Mouse (Mus musculus): ENCODE measurements around the gene Lrrc8a.

Lrrc8a gene

DNA sequence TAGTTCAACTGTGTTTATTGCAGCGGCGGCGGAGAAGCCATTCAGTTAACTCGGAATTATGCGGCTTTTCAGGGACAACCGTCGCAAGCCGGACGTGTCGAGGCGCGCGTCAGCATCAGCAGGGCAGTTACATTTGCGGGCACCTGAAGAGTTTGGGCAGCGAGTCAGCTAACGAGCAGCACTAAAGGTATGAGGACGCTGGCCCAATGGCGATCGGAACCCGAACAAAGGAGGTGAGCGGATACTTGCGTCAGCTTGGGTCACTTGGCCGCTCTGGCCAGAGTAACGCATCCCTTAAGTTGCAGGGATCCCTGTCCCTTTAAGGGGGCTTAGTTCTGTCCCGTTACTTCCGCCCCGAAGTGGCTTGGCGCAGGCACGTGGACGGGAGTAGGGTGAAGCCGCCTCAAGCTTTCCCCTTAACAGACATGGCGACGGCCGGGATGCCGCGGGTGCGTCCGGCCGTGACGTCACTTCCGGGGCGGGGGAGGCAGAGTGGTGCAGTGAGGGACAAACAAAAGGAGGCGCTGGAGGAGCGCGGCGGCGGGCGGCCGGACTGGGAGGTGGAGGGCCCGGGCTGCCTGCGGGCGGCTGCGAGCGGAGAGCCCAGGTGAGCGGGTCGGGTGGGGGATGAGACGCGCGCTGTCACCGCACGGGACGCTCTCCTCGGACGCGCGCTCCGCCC lies at the start of gene Lrrc8a:
Gene Lrrc8a, plus strand, starts transcription at position 517 of the 682 bp plus-strand sequence.
- in situ Hi-C loops (cut with MboI, MseI): no loop called here

DNA sequence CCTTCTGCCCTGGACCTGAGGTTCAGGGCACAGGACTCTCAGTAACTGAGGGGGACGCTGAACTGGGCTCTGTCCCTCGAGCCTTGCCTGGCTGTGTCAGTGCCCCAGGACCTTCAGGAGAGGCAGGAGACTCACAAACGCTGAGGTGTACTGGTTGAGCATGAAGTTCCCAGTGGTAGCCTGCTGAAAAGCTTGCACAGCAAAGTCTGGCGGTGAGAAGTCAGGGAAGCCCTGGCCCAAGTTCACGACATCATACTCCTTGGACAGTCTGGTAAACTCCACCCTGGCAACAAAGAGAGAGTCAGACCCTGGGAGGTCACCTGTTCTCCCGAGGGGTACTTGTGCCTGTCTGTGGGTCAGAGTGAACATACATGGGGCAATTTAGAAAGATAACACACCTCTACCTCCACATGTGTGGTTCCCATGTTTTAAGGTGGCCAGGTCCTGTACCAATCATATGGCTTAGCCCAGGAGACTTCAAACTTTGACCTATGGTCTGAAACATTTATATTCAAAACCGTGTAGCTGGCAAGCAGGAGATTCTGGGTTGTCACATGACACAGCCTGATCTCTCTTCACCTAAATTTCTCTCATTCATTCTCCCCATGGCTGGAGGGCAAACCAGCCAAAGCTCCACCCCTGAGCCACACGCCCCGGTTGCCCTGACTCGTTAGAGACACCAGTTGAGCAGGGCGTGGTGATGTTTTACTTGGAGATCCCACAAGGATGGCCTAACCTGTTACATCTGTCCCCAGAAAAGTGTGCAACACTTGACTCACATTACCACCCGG lies 45.5 kb upstream of the Lrrc8a start:
- in situ Hi-C loops (cut with MboI, MseI): loop anchor here in 1 of 2 experiments (5.0 kb wide), 1 partner anchor 55 kb away; no protein-coding TSS in a partner anchor

DNA sequence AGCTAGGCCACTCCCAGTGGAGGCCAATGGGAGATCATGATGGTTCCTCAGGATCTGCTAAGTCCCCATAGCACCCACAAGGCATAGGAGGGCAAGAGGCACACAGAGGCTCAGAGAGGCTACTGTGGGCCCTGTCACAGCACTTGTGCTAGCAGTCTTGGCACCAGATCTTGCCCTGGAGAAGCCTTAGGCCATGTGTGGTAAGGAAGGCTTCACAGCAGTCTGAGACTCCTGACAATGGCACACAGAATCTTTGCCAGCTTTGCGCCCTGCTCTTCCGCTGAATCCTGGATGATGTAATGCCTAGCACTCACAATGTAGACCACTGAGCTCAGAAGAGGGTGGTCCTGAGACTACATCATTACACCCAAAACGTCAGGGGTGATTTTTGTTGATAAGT lies 42.9 kb upstream of the Lrrc8a start:
- in situ Hi-C loops (cut with MboI, MseI): loop anchor here in 1 of 2 experiments (5.0 kb wide), 1 partner anchor 53 kb away; no protein-coding TSS in a partner anchor

DNA sequence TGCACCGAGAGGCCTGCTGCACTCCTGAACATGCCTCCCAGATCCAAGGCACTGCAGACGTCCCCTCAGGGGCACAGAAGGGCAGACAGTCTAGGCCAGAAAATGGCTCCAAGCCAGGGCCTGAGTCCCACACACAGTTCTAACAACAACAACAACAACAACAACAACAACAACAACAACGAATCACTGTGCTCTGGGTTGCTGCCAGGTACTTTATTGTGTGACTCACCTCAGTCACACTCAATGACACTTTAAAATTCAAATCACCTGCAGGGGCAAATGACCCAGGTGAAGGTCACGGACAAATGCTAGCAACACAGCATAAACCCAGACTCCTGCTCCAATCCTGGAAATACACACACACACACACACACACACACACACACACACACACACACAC lies 39.5 kb upstream of the Lrrc8a start:
- in situ Hi-C loops (cut with MboI, MseI): no loop called here

DNA sequence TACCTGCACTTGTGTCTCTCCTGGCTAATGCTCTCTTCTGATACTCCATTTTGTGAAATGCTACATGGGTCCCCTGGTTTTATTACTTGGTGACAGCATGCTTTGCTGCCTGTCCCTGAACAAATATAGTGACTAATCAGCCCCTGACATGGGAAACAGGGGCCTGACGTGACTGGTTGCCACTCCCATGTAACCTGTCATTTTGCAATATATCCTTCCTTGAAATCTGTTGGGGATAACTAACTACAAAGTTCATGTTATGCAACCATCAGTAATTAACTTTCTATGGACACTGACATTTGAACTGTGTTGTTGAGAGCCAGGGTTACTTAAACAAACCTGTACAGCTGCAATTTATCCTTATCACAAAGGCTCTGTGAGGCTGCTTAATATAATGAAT lies 37.5 kb upstream of the Lrrc8a start:
- in situ Hi-C loops (cut with MboI, MseI): no loop called here

DNA sequence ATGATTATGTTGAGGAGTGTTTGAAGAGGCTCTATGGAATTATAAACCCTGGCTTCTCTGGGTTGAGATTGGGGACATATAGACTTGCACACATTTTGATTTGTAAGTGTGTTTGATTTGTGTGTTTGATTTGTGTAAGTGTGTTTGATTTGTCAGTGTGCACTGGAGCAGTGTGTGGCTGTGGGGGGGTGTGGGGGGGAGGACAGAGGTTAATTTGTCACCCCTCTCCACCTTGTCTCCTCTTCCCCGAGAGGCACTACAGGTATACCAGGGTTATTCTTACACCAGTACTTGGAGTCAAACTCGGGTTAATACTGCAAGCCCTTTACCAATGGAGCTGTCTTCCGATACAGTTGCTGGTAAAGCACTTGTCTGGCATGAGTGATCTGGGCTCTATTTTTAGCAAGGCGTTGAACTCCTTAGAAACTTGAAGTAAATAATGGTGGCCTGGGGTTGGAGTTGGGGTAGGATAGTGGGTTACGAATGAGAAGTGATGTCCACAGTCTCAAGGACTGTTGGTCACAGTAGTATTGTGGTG lies 37.1 kb upstream of the Lrrc8a start:
- in situ Hi-C loops (cut with MboI, MseI): no loop called here

DNA sequence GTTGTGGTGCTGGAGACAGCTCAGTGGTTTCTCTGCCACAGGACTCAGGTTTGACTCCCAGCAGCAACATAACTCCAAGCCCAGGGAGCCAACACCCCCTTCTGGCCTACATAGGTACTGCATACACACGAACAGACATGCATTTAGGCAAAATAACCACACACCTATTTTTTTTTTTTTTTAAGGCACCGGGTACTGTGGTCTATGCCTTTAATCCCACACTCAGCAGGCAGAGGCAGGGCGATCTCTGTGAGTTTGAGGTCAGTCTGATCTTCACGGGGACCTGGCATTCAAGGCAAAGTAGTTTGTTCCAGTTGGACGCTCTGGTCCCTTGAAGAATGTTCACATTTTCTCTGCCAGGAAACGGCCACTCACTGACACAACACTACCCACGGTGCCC lies 34.1 kb upstream of the Lrrc8a start:
- in situ Hi-C loops (cut with MboI, MseI): no loop called here

DNA sequence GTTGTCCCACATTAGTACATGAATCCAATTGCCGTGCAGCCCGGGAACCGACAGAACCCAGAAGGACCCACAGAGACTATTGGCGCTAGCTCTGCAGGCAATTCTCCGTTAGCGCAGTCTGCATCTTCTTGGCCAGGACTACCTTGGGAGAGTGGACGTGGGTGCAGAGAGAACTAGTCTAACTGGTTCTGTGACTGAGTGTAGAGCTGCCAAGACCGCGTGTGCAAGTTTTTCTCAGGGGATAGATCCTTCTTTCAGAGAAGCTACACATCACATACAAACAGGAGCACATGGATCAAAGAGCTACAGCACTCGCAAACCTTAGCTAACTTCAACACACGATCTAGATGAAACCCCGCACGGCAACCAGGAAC lies 32.3 kb upstream of the Lrrc8a start:
- in situ Hi-C loops (cut with MboI, MseI): no loop called here

DNA sequence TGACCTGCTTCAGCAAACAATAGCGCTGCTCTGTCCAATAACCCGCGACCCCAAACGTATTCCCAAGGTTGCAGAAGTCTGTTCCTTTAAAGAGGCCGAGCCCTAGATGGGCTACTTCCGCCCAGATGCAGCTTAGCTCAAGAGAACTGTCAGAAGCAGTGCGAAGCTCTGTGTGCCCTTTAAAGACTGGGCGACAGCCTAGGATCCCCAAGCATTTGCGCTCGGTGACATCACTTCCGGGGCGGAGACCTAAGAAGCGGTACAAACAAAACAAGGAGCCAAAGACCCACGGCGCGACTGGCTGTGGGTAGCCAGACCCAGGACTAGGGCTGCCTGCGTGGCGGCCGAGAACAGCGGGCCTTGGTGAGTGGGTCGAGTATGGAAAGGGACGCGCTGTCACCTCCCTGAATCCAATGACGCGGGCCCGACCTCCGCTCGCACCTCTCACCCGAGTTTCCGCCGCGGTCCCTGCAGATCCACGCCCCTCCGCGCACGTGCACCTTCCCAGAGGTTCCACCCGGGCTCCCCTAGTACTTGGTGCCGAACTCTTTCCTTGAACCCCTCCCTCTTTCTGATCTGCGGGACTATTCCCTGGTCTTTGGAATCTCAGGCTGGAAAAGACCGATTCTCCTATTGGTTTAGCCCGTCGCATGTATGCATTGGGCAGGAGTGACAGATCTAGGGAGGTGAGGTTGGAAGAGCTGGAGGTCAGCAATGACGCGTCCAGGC lies 31.7 kb upstream of the Lrrc8a start, which contains the start of gene Kyat1:
Gene Kyat1, minus strand, starts transcription at position 219 of the 729 bp plus-strand sequence.
- in situ Hi-C loops (cut with MboI, MseI): no loop called here

DNA sequence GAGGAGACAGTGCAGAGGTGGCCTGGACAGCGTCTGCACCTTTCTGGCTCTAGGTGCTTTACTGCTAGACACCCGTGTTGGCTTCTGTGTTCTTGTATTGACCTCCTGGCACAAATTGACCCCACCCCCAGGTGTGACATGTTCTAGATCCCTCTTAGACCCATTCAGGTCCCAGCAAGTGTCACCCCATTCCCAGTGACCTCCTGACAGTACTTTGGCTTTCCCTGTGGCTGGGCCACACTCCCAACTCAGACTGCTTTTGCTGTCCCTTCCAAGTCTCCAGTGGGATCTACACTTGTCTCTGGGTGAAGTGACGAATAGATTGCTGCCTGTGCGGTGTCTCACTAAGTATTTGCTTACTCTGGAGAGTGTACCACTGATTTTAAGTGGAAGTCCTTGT lies 30.1 kb upstream of the Lrrc8a start:
- in situ Hi-C loops (cut with MboI, MseI): no loop called here

DNA sequence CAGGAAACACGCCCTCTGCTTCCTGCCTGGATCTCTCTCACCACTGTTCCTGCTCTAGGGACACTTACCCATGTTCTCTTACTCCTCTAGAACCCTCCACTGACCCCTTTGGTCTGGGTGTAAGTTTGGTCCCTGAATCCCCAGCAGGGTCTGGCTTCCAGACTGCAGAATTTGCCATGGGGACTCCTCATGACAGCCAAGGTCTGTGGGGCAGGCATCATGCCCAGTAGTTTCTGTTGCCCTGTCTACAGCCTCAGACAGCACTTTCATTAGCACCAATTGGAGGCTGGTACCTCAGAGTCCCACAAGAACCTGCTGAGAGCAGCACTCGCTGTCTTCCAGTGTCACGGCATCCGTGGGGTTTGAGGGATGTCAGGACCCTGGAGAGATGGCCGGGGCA lies 29.6 kb upstream of the Lrrc8a start:
- in situ Hi-C loops (cut with MboI, MseI): no loop called here

DNA sequence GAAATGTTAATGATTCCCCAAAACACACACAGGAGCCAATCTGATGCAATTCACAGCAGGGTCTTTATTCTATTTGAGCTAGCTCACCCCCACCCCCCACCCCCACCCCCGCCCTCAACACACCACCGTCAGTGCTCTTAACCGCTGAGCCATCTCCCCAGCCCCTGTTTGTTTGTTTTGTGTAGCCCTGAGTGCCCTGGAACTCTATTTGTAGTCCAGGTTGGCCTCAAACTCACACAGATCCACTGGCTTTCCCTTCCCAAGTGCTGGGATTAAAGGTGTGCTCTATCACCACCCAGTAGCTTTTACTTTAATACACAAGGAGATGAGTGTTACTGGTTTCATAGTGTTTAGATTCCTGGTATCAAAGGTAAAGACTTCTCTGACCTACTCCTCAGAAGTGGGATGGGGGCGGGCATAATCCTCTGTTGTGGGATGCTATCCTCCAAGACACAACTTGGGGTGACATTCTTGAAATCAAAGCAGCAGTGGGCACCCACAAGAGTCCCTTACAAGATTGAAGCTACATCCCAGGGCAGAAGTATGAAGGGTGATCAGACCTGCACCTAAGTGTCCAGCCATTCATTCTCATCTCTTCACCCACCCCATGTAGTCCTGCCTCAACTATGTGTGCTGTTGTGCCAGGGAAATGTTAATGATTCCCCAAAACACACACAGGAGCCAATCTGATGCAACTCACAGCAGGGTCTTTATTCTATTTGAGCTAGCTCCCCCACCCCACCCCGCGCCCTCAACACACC lies 25.9 kb upstream of the Lrrc8a start:
- in situ Hi-C loops (cut with MboI, MseI): no loop called here

DNA sequence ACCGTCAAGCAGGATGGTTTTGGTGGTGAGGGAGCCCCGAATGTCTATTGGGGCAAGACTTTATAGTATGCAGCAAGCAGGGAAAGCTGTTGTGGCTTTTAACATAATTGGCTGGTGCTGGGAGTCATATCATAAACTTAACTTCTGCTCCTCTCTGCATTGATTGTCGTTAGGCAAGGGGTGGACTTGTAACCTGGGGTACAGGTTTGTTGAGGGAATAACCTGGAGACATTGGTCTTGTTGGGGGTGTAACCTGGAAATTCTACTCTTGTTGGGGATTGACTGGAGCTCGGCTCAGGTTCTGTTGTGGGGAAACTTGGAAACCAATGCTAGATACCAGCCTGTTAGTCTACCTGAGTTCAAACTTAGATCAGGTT lies 25.4 kb upstream of the Lrrc8a start:
- in situ Hi-C loops (cut with MboI, MseI): no loop called here

DNA sequence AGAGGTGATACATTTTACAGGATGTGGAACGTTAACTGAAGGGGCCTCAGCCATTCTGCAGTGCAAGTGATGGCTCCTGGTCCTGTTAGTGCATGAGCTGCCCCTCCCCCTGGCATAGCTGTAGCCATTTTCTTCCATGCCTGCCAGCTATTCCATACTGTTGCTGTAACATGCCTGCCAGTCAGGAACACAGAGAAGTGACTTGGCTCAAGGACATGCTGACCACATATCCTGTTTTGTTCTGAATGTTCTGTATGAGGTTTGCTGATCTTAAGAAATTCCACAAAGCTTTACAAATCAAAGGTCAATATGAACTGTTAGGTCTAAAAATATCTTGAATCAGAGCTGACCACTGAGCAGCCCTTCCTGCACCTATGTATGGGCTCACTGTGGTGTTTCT lies 24.6 kb upstream of the Lrrc8a start:
- in situ Hi-C loops (cut with MboI, MseI): no loop called here

DNA sequence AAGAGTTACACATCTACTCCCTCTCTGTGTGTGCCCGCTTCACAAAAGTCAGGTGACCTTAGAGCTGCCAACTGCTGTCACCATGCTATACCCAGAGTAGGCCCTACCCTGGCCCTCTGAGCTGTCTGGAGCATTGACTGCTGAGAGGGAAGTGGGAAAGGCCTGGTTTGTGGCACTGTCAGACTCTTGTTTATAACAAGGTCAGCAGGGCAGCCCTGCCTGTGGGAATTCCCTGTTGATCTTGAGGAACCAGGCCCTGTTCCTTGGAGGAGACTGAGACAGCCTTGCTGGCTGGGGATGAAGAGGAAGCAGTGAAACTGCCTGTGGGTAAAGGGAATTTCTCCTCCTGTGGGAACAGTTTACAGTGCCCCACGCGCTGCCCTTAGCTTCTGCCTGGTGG lies 22.8 kb upstream of the Lrrc8a start:
- in situ Hi-C loops (cut with MboI, MseI): no loop called here

DNA sequence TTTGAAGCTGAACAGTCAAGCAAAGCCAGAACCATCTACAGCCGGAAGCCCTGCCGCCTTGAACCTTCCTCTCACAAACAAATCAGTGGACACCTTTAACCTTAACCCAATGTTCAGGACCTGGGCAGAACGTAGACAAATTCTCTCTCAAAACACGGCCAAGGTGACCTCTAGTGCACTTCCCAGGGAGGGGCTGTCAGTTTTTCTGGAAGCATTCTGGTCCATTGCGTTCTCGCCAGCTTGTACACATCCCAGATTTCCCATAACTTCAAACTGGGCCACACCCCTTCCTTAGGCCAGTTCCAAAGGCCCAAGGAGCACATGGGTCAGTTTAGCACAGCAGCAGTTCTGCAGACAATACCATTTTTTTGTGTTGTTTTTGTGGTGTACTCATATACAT lies 22.0 kb upstream of the Lrrc8a start:
- in situ Hi-C loops (cut with MboI, MseI): no loop called here

DNA sequence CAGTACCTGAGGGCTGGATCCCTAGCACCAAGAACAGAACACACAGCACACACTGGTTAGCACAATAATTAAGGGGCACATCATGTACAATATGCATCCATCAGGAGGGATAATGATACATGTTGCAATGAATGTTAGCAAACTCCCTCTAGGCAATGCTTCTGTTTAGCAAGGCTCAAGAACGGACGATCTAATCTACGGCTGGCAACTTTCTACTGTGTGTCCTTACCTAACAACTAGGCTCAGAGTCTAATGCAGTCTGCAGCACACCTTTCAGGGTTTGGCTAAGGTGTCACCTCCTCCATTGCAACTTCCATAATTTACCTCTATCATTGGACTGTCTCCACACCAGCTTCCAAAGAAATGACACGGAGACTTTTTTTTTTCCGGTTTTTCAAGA lies 21.2 kb upstream of the Lrrc8a start:
- in situ Hi-C loops (cut with MboI, MseI): no loop called here

DNA sequence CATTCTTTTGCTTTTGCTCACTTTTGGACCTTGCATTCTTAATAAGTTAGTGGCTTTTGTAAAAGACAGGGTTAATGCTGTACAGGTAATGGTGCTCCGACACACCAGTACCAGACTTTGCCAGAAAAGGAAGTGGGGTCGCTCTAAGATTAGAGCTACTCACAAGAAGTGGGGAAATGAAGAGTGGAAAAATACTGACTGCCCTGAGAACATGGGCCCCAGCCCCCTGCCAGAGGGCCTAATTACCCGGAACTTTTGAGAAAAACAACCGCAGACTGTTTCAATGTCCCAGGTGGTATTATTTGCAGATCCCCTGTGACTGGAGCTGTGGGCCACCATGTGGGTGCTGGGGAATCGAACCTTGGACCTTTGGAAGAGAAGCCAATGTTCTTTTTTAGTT lies 1.9 kb upstream of the Lrrc8a start:
- in situ Hi-C loops (cut with MboI, MseI): no loop called here

DNA sequence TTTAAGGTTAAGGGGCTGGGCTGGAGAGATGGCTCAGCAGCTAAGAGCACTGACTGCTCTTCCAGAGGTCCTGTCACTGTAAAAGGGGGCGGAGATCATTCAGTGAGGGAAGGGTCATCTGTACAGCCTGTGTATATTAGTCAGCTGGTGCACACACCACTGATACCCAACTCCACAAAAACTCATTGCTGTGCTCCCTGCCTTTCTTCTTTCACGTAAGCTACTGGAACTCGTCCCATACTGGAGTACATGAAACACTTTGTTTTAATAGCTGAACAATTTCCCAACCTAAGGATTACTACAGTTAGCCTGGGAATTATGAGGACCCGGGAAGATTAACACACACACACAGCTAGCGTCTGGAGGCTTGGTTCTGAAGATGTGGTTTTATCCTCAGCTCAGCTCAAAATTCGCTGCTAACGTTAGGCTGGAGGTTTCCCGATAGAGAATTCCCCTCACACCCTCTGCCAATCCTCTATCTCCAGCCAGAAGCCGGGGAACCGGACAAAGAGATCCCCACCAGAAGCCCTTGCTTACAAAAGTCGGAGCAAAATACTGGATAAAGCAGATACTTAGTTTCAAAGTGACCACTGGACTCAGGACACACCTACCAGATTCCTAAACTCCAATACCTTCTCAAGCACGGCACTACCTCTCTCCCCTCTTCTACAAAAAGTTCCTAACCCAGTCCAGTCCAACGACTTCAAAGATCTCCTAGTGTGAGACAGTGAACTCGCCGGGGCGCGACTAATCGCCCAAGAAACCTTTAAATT lies 903 bp upstream of the Lrrc8a start:
- in situ Hi-C loops (cut with MboI, MseI): no loop called here

DNA sequence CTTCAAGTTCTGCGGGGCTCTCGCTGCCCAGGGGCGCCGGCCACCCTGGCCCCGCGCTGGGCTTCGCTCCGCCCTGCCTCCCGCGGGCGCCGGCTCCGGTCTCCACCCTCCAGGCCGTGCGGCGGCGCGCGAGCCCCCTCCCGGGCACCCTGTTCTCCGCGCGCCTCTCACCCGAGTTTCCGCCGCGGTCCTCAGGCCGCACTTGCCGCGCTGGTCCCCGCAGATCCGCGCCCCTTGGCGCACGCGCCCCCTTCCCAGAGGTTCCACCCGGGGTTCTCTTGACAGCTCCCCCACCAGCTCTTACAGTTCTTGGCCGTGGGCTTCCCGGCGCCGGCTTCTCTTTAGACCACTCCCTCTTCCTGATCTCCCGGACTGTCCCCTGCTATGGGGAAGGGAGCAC lies 366 bp downstream of the Lrrc8a start:
- in situ Hi-C loops (cut with MboI, MseI): no loop called here
